Mouse (Mus musculus) liver, postnatal 0 days (tissue): ENCODE measurements around the gene Nkrf.

Experiments used
- CTCF ChIP-seq: sonication (generic); IDR thresholded peaks from 2 replicates; pipeline ENCODE4 v1.5.1; 2016; ENCODE audit warnings: antibody characterized with exemption, low read depth
- EP300 ChIP-seq: IDR thresholded peaks from 2 replicates; pipeline ENCODE4 v1.6.1; 2016; ENCODE audit warnings: antibody characterized with exemption, low read depth, mild to moderate bottlenecking

- TF ChIP-seq CTCF, result no peak
- TF ChIP-seq EP300, result no peak
These were observed at the start of gene Nkrf for GRCm38 (mm10) chrX:36902321-36903114.
